8 mouse cellular contexts compared by ENCODE assay signal in genomic region chr2:36136300-36136941, GRCm38 (mm10). TPM values are rescaled to one million over a fixed set of nuclear protein-coding genes. Genes with fewer than 3 reads are reported as not detected.
DNase-seq lines count a peak whose midpoint lies in the region; ATAC-seq and TF ChIP-seq lines count a peak whose summit lies in the region.

Gene Mrrf (plus strand): TSS chr2:36136389.
Gene Rbm18 (minus strand): TSS chr2:36136773.

- peak; percentile 97 for TF ChIP-seq POLR2A in testis, adult 2 months (IDR thresholded peaks at IDR 0.05; ENCODE audit: control insufficient read depth, low read depth, low read length)

- no peaks in the 10 kb centered on the region for H3K9me3 ChIP-seq in E14TG2a.4 (ENCODE audit: low read length)
- H3K9me3 ChIP-seq in forebrain, embryonic 12.5 days, result no peaks in the 10 kb centered on the region
- no peaks in the 10 kb centered on the region for H3K9me3 ChIP-seq in heart, postnatal 0 days (replicated peaks; ENCODE audit: control insufficient read depth, low read length)
- no peaks in the 10 kb centered on the region for H3K9me3 ChIP-seq in liver, embryonic 16.5 days (replicated peaks; ENCODE audit: control insufficient read depth, low read length)
- H3K9me3 ChIP-seq in neural tube, embryonic 13.5 days, result no peaks in the 10 kb centered on the region

- peak; percentile 98 for ATAC-seq in forebrain, embryonic 12.5 days (ENCODE audit: low FRiP score)
- ATAC-seq in heart, postnatal 0 days (ENCODE audit: insufficient read depth, low read depth), result peak; percentile 94
- peak; percentile 94 for ATAC-seq in liver, embryonic 16.5 days (ENCODE audit: low read depth)
- peak; percentile 99 for ATAC-seq in neural tube, embryonic 13.5 days (ENCODE audit: low read depth)

- under 1% methylated on average over 50 of the region's 50 CpGs for WGBS in forebrain, embryonic 12.5 days
- under 1% methylated on average over 50 of the region's 50 CpGs for WGBS in heart, postnatal 0 days
- WGBS in liver, embryonic 16.5 days (ENCODE audit: insufficient replicate concordance), result under 1% methylated on average over 50 of the region's 50 CpGs
- under 1% methylated on average over 50 of the region's 50 CpGs for WGBS in neural tube, embryonic 13.5 days

- peak within 1 kb of the TSS; percentile 92 for H3K4me3 ChIP-seq in E14TG2a.4 (replicated peaks; ENCODE audit: low read length)
- H3K4me3 ChIP-seq in forebrain, embryonic 12.5 days (replicated peaks), result peak within 1 kb of the TSS; percentile 70
- peak within 1 kb of the TSS; percentile 66 for H3K4me3 ChIP-seq in heart, postnatal 0 days (ENCODE audit: low read depth, low read length)
- H3K4me3 ChIP-seq in liver, embryonic 16.5 days (ENCODE audit: low read depth, low read length), result peak within 1 kb of the TSS; percentile 92
- H3K4me3 ChIP-seq in neural tube, embryonic 13.5 days, result peak within 1 kb of the TSS; percentile 78
- peak within 1 kb of the TSS; percentile 99 for H3K4me3 ChIP-seq in testis, adult 2 months (ENCODE audit: control insufficient read depth, low read depth, low read length)

- H3K4me2 ChIP-seq in forebrain, embryonic 12.5 days, result peak within 1 kb of the TSS; percentile 67
- H3K4me2 ChIP-seq in heart, postnatal 0 days (ENCODE audit: low read depth, low read length), result peak within 1 kb of the TSS; percentile 77
- H3K4me2 ChIP-seq in liver, embryonic 16.5 days (ENCODE audit: low read depth, low read length), result peak within 1 kb of the TSS; percentile 80
- H3K4me2 ChIP-seq in neural tube, embryonic 13.5 days, result peak within 1 kb of the TSS; percentile 83

- H3K27me3 ChIP-seq in E14TG2a.4 (ENCODE audit: insufficient read depth, low read length), result no peaks in the 10 kb centered on the region
- no peaks in the 10 kb centered on the region for H3K27me3 ChIP-seq in forebrain, embryonic 12.5 days
- H3K27me3 ChIP-seq in heart, postnatal 0 days (ENCODE audit: control insufficient read depth, insufficient read depth, low read length), result no peaks in the 10 kb centered on the region
- no peaks in the 10 kb centered on the region for H3K27me3 ChIP-seq in liver, embryonic 16.5 days (ENCODE audit: control insufficient read depth, insufficient read depth, low read depth, low read length)
- H3K27me3 ChIP-seq in neural tube, embryonic 13.5 days, result no peaks in the 10 kb centered on the region
- no peaks in the 10 kb centered on the region for H3K27me3 ChIP-seq in testis, adult 2 months (ENCODE audit: control insufficient read depth, insufficient read depth, low read length)

- peak within 1 kb of the TSS; percentile 73 for H3K9ac ChIP-seq in forebrain, embryonic 12.5 days
- H3K9ac ChIP-seq in heart, postnatal 0 days (replicated peaks; ENCODE audit: low read depth, low read length), result peak within 1 kb of the TSS; percentile 61
- peak within 1 kb of the TSS; percentile 88 for H3K9ac ChIP-seq in liver, embryonic 16.5 days (ENCODE audit: low read depth, low read length)
- H3K9ac ChIP-seq in neural tube, embryonic 13.5 days, result peak within 1 kb of the TSS; percentile 84

- peaks cover 24% of the 10 kb centered on the region for H3K4me1 ChIP-seq in E14TG2a.4 (replicated peaks; ENCODE audit: low read depth, low read length)
- peaks cover 13% of the 10 kb centered on the region for H3K4me1 ChIP-seq in forebrain, embryonic 12.5 days
- H3K4me1 ChIP-seq in heart, postnatal 0 days (ENCODE audit: control insufficient read depth, insufficient read depth), result peaks cover 35% of the 10 kb centered on the region
- H3K4me1 ChIP-seq in liver, embryonic 16.5 days (ENCODE audit: control insufficient read depth, low read depth, low read length), result peaks cover 11% of the 10 kb centered on the region
- peaks cover 25% of the 10 kb centered on the region for H3K4me1 ChIP-seq in neural tube, embryonic 13.5 days (replicated peaks)
- no peaks in the 10 kb centered on the region for H3K4me1 ChIP-seq in testis, adult 2 months (ENCODE audit: control insufficient read depth, insufficient read depth, low read length)

- peak; percentile 85 for DNase-seq in c-Kit-positive CD71-positive TER-119-positive erythroid progenitor cells, embryonic 14.5 days (ENCODE audit: low spot score)
- peak; percentile 95 for DNase-seq in heart, postnatal 0 days (ENCODE audit: low spot score)
- peak; percentile 94 to 96 for DNase-seq in kidney, postnatal 4 days

- H3K36me3 ChIP-seq in E14TG2a.4 (ENCODE audit: insufficient read depth, low read length), result peaks cover 36% of the 10 kb centered on the region
- peaks cover 27% of the 10 kb centered on the region for H3K36me3 ChIP-seq in forebrain, embryonic 12.5 days (replicated peaks)
- peaks cover 30% of the 10 kb centered on the region for H3K36me3 ChIP-seq in heart, postnatal 0 days (replicated peaks; ENCODE audit: control insufficient read depth, insufficient read depth, low read length)
- peaks cover 17% of the 10 kb centered on the region for H3K36me3 ChIP-seq in liver, embryonic 16.5 days (ENCODE audit: control insufficient read depth, insufficient read depth)
- H3K36me3 ChIP-seq in neural tube, embryonic 13.5 days, result peaks cover 32% of the 10 kb centered on the region
- no peaks in the 10 kb centered on the region; the same call in 1 of the 2 replicates for H3K36me3 ChIP-seq in testis, adult 2 months (ENCODE audit: control insufficient read depth, insufficient read depth, low read length)

- H3K27ac ChIP-seq in forebrain, embryonic 12.5 days, result peak within 1 kb of the TSS; percentile 77
- peak within 1 kb of the TSS; percentile 87 for H3K27ac ChIP-seq in heart, postnatal 0 days (ENCODE audit: low read depth)
- H3K27ac ChIP-seq in liver, embryonic 16.5 days (ENCODE audit: low read length), result peak within 1 kb of the TSS; percentile 85
- peak within 1 kb of the TSS; percentile 88 for H3K27ac ChIP-seq in neural tube, embryonic 13.5 days (replicated peaks)
- H3K27ac ChIP-seq in testis, adult 2 months (ENCODE audit: control insufficient read depth, insufficient read depth, low read depth, low read length), result peak within 1 kb of the TSS; percentile 98

- TF ChIP-seq EP300 in heart, postnatal 0 days (IDR thresholded peaks at IDR 0.05; ENCODE audit: low read depth), result peak; percentile 13; the same call in 1 of the 2 replicates

- TF ChIP-seq CTCF in E14TG2a.4 (conservative IDR thresholded peaks at IDR 0.05; ENCODE audit: low read length), result no peak
- TF ChIP-seq CTCF in heart, postnatal 0 days (IDR thresholded peaks at IDR 0.05; ENCODE audit: low read depth), result no peak
- TF ChIP-seq CTCF in testis, adult 2 months (IDR thresholded peaks at IDR 0.05; ENCODE audit: control insufficient read depth, insufficient read depth, insufficient replicate concordance, low read depth, low read length), result no peak

RNA-seq across cellular contexts. Expression of gene Mrrf, which starts in this region (rescaled TPM):
- 23.2 and 23.4 TPM in 2 replicates for polyA plus RNA-seq in forebrain, embryonic 12.5 days (2016; fragmentation: Nextera tagmentation; extraction: Ambion mirVana)
- total RNA-seq in heart, postnatal 0 days (2014; rRNA removed; ENCODE audit: low replicate concordance), result 22.5 and 38.5 TPM in 2 replicates
- 29.7 and 37.0 TPM in 2 replicates for polyA plus RNA-seq in heart, postnatal 0 days (2015; fragmentation: Nextera tagmentation; extraction: Ambion mirVana)
- 14.6 and 17.0 TPM in 2 replicates for polyA plus RNA-seq in liver, embryonic 16.5 days (2015; fragmentation: Nextera tagmentation; extraction: Ambion mirVana)
- 30.7 and 33.7 TPM in 2 replicates for polyA plus RNA-seq in neural tube, embryonic 13.5 days (2015; fragmentation: Nextera tagmentation; extraction: Ambion mirVana)
- 70.8 and 78.5 TPM in 2 replicates for polyA plus RNA-seq in testis, adult 2 months (2012; rRNA removed)

RNA-seq across cellular contexts. Expression of gene Rbm18, which starts in this region (rescaled TPM):
- 113 and 121 TPM in 2 replicates for polyA plus RNA-seq in forebrain, embryonic 12.5 days (2016; fragmentation: Nextera tagmentation; extraction: Ambion mirVana)
- 54.6 and 60.5 TPM in 2 replicates for total RNA-seq in heart, postnatal 0 days (2014; rRNA removed; ENCODE audit: low replicate concordance)
- polyA plus RNA-seq in heart, postnatal 0 days (2015; fragmentation: Nextera tagmentation; extraction: Ambion mirVana), result 53.4 and 54.2 TPM in 2 replicates
- 22.4 TPM in 2 replicates for polyA plus RNA-seq in liver, embryonic 16.5 days (2015; fragmentation: Nextera tagmentation; extraction: Ambion mirVana)
- 140 and 142 TPM in 2 replicates for polyA plus RNA-seq in neural tube, embryonic 13.5 days (2015; fragmentation: Nextera tagmentation; extraction: Ambion mirVana)
- polyA plus RNA-seq in testis, adult 2 months (2012; rRNA removed), result 11.5 and 14.2 TPM in 2 replicates

Comparison
In these comparisons a context has a peak if more than half of its experiments do, and no peak if none do; other contexts are left out.
1. Peak in every context shown above with its lines: DNase-seq, ATAC-seq, H3K4me3 ChIP-seq and H3K27ac ChIP-seq.